7 mouse cellular contexts compared by ENCODE assay signal in the genomic region with DNA sequence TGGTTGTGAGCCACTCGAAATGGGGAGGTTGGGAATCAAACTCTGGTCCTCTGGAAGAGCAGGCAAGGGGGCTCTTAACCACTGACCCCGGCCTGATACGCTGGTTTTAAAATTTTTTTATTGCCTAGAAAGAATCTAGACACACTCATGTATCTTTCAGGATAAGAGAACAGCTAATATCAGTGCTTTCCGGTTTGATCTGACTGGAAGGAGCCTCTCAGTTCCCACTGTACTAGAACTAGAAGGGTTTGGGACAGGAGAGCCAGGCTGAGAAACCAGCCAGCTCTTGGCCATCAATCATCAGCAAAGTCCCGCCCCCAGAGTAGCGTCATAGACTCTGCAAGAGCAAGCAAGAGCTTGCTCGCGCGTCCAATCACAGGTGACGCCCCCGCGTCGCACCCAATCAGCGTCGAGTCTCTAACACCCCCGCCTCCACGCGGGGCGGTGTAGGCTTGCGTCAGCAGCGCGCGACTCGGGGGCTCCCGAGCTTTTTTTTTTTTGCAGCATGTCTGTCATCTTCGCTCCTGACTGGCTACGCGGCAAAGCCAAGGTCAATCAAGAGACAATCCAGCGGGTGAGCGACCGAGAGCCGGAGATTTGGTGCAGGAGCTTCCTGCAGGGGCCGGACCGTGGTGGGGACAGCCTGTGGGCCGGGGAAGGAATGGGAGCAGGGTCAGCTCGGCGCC. TPM values are rescaled to one million over a fixed set of nuclear protein-coding genes. Genes with fewer than 3 reads are reported as not detected.
DNase-seq lines count a peak whose midpoint lies in the region; ATAC-seq lines count a peak whose summit lies in the region.

A gene (plus strand): TSS at position 432 of the 686 bp plus-strand sequence.

- peaks cover 23% of the 10 kb centered on the region for H3K4me1 ChIP-seq in embryonic facial prominence, embryonic 12.5 days
- H3K4me1 ChIP-seq in limb, embryonic 11.5 days (ENCODE audit: control insufficient read depth, insufficient read depth, low read length): peaks cover 5% of the 10 kb centered on the region
- H3K4me1 ChIP-seq in midbrain, embryonic 14.5 days (ENCODE audit: control insufficient read depth, insufficient read depth, low read length): peaks cover 16% of the 10 kb centered on the region

- no peaks in the 10 kb centered on the region for H3K27me3 ChIP-seq in embryonic facial prominence, embryonic 12.5 days
- H3K27me3 ChIP-seq in limb, embryonic 11.5 days (ENCODE audit: control insufficient read depth, insufficient read depth, low read length): no peaks in the 10 kb centered on the region
- H3K27me3 ChIP-seq in midbrain, embryonic 14.5 days (ENCODE audit: control insufficient read depth, insufficient read depth, low read length): no peaks in the 10 kb centered on the region

- H3K9ac ChIP-seq in embryonic facial prominence, embryonic 12.5 days: peak within 1 kb of the TSS; percentile 89
- H3K9ac ChIP-seq in limb, embryonic 11.5 days (ENCODE audit: low read length): peak within 1 kb of the TSS; percentile 69
- peak within 1 kb of the TSS; percentile 93 for H3K9ac ChIP-seq in midbrain, embryonic 14.5 days (replicated peaks; ENCODE audit: low read length)

- no peaks in the 10 kb centered on the region for H3K9me3 ChIP-seq in embryonic facial prominence, embryonic 12.5 days
- H3K9me3 ChIP-seq in limb, embryonic 11.5 days (ENCODE audit: control insufficient read depth, low read length): no peaks in the 10 kb centered on the region
- no peaks in the 10 kb centered on the region for H3K9me3 ChIP-seq in midbrain, embryonic 14.5 days (ENCODE audit: control insufficient read depth, low read length)

- peaks cover 10% of the 10 kb centered on the region; the same call in 1 of the 2 replicates for H3K36me3 ChIP-seq in embryonic facial prominence, embryonic 12.5 days
- peaks cover 7% of the 10 kb centered on the region; the same call in 1 of the 2 replicates for H3K36me3 ChIP-seq in limb, embryonic 11.5 days (ENCODE audit: control insufficient read depth, insufficient read depth, low read length)
- H3K36me3 ChIP-seq in midbrain, embryonic 14.5 days (ENCODE audit: control insufficient read depth, insufficient read depth, low read length): peaks cover 14% of the 10 kb centered on the region

- ATAC-seq in embryonic facial prominence, embryonic 12.5 days (ENCODE audit: insufficient number of reproducible peaks, insufficient read depth, low FRiP score, low TSS enrichment): peak; percentile 94
- peak; percentile 94 for ATAC-seq in limb, embryonic 11.5 days (ENCODE audit: insufficient number of reproducible peaks, low FRiP score, low TSS enrichment, low read depth)
- ATAC-seq in midbrain, embryonic 14.5 days (ENCODE audit: low FRiP score, low TSS enrichment): peak; percentile 100

- H3K4me2 ChIP-seq in embryonic facial prominence, embryonic 12.5 days (replicated peaks): peak within 1 kb of the TSS; percentile 82
- peak within 1 kb of the TSS; percentile 69 for H3K4me2 ChIP-seq in limb, embryonic 11.5 days (ENCODE audit: low read depth, severe bottlenecking)
- H3K4me2 ChIP-seq in midbrain, embryonic 14.5 days (ENCODE audit: low read length): peak within 1 kb of the TSS; percentile 87

- H3K27ac ChIP-seq in embryonic facial prominence, embryonic 12.5 days: peak within 1 kb of the TSS; percentile 92
- H3K27ac ChIP-seq in limb, embryonic 11.5 days (replicated peaks; ENCODE audit: low read depth, low read length): peak within 1 kb of the TSS; percentile 61; the same call in 1 of the 2 replicates
- peak within 1 kb of the TSS; percentile 90 for H3K27ac ChIP-seq in midbrain, embryonic 14.5 days (replicated peaks; ENCODE audit: low read depth, low read length)

- DNase-seq in adrenal gland, postnatal 25 days: peak; percentile 97
- DNase-seq in heart, adult 11 months: peak; percentile 100
- DNase-seq in kidney, adult 18-20 months: peak; percentile 99
- peak; percentile 100 for DNase-seq in limb, embryonic 11.5 days (ENCODE audit: low spot score)
- peak; percentile 100 for DNase-seq in midbrain, embryonic 14.5 days
- DNase-seq in spleen, adult 18-20 months: peak; percentile 94 to 96

- H3K4me3 ChIP-seq in embryonic facial prominence, embryonic 12.5 days: peak within 1 kb of the TSS; percentile 91
- peak within 1 kb of the TSS; percentile 87 for H3K4me3 ChIP-seq in limb, embryonic 11.5 days (ENCODE audit: low read depth, low read length)
- peak within 1 kb of the TSS; percentile 92 for H3K4me3 ChIP-seq in midbrain, embryonic 14.5 days (replicated peaks; ENCODE audit: low read depth, low read length)

- 5% methylated on average over 37 of the region's 37 CpGs for WGBS in embryonic facial prominence, embryonic 12.5 days
- WGBS in limb, embryonic 11.5 days: 5% methylated on average over 37 of the region's 37 CpGs
- WGBS in midbrain, embryonic 14.5 days: 4% methylated on average over 37 of the region's 37 CpGs

RNA-seq across cellular contexts. Expression of the gene that starts here (rescaled TPM):
- total RNA-seq in adrenal gland, postnatal 25 days (2021): 41.6 and 44.9 TPM in 2 replicates
- 96.2 and 117 TPM in 2 replicates for polyA plus RNA-seq in embryonic facial prominence, embryonic 12.5 days (2016; fragmentation: Nextera tagmentation; extraction: Ambion mirVana)
- polyA plus RNA-seq in limb, embryonic 11.5 days (2014; fragmentation: Nextera tagmentation; extraction: Ambion mirVana): 99.8 and 103 TPM in 2 replicates
- polyA plus RNA-seq in midbrain, embryonic 14.5 days (2014; fragmentation: Nextera tagmentation; extraction: Ambion mirVana): 164 and 190 TPM in 2 replicates

Comparison
In these comparisons a context has a peak if more than half of its experiments do, and no peak if none do; other contexts are left out.
1. Peak in every context shown above with its lines: DNase-seq, ATAC-seq, H3K4me3 ChIP-seq and H3K27ac ChIP-seq.